Mouse (Mus musculus) intestine, postnatal 0 days (tissue): ENCODE data around the gene Ccdc171. TPM values are rescaled to one million over a fixed set of nuclear protein-coding genes. Genes with fewer than 3 reads are reported as not detected.
"Not testable (repeated sequence)": the region's sequence is repeated elsewhere in the genome, so short reads cannot be mapped to it uniquely, and the experiment has no call there.

Experiments
- ATAC-seq: fragments of 200-750 bp; cut with Nextera tagmentation; 2 replicates; pipeline ENCODE4 v1.8.0; 2017; ENCODE audit warnings: mild to moderate bottlenecking, moderate TSS enrichment, moderate library complexity
- H3K27ac ChIP-seq: fragments of 300-500 bp; sonication (generic); 2 replicates; pipeline ENCODE4 v1.5.1; 2014; ENCODE audit warnings: mild to moderate bottlenecking, low read depth, low read length, moderate library complexity
- H3K27me3 ChIP-seq: fragments of 300-500 bp; sonication (generic); replicated peaks from 2 replicates; pipeline ENCODE4 v1.6.1; 2014; ENCODE audit warnings: low read length, mixed read lengths; ENCODE audit not compliant: control insufficient read depth, insufficient read depth
- H3K36me3 ChIP-seq: fragments of 300-500 bp; sonication (generic); 2 replicates; pipeline ENCODE4 v1.6.1; 2014; ENCODE audit warnings: mild to moderate bottlenecking, moderate library complexity; ENCODE audit not compliant: control insufficient read depth, insufficient read depth
- H3K4me1 ChIP-seq: fragments of 300-500 bp; sonication (generic); replicated peaks from 2 replicates; pipeline ENCODE4 v1.6.1; 2014; ENCODE audit warnings: antibody characterized with exemption, low read length, mixed read lengths; ENCODE audit not compliant: control insufficient read depth, insufficient read depth
- H3K4me2 ChIP-seq: fragments of 300-500 bp; sonication (generic); replicated peaks from 2 replicates; pipeline ENCODE4 v1.6.1; 2014; ENCODE audit warnings: low read depth, mild to moderate bottlenecking, moderate library complexity
- H3K4me3 ChIP-seq: fragments of 300-500 bp; sonication (generic); 2 replicates; pipeline ENCODE4 v1.5.1; 2014; ENCODE audit warnings: low read depth, low read length
- H3K9ac ChIP-seq: fragments of 300-500 bp; sonication (generic); 2 replicates; pipeline ENCODE4 v1.6.1; 2014; ENCODE audit warnings: mild to moderate bottlenecking, low read depth, low read length
- H3K9me3 ChIP-seq: fragments of 300-500 bp; sonication (generic); 2 replicates; pipeline ENCODE4 v1.6.1; 2016; ENCODE audit warnings: mixed run types; ENCODE audit not compliant: control insufficient read depth
- CTCF ChIP-seq: sonication (generic); IDR thresholded peaks from 2 replicates; pipeline ENCODE4 v1.5.1; 2016; ENCODE audit warnings: low read depth, mild to moderate bottlenecking, control low read depth, antibody characterized with exemption, moderate library complexity
- WGBS: fragments of 180-500 bp; shearing (Covaris S2); extraction: QIAGEN DNeasy Blood & Tissue Kit; methylation state at CpG from one replicate; pipeline ENCODE4 v1.1.7; 2014; 5-methylcytosine and 5-hydroxymethylcytosine counted together
- polyA plus RNA-seq: library from polyadenylated mRNA; unstranded; fragments of >200 nt; fragmentation: Nextera tagmentation; extraction: Ambion mirVana; gene quantifications from 2 replicates; pipeline ENCODE4 v1.2.1, GENCODE M21; 2015

The Ccdc171 gene
- polyA plus RNA-seq, 1 experiment from 2014 or later = 0.69 TPM

GRCm38 (mm10) chr4:83661519-83662271, 136.3 kb downstream of the Ccdc171 start:
- ATAC-seq = no peak
- TF ChIP-seq CTCF = no peak
- no peak overlapping the region for H3K4me2 ChIP-seq
- H3K4me1 ChIP-seq = no peaks in the 10 kb centered on the region
- H3K27ac ChIP-seq = no peak overlapping the region
- WGBS = 93% methylated on average over 1 of the region's 1 CpGs
- no peaks in the 10 kb centered on the region; the same call in 1 of the 2 replicates for H3K36me3 ChIP-seq
- H3K9ac ChIP-seq = no peak overlapping the region
- no peaks in the 10 kb centered on the region for H3K9me3 ChIP-seq
- H3K4me3 ChIP-seq = no peak overlapping the region
- H3K27me3 ChIP-seq = no peaks in the 10 kb centered on the region

DNA sequence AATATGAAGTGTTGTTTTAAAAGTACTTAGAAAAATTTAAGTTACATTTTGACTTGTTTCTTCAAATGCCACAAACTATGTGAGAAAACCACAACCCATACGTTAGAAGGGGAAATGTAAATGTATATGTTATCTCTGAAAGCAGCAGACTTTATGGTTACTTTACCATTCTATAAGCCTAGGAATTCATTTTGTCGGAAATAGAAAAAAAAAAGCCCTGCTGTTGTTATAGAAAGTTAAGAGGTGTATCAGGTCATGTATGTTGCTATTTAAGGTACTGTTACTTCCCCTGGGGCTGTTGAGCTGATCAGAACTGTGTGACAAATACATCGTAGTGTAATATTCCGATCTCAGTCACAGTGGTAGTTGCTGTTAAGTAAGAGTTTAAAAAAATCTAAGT, 137.0 kb downstream of the Ccdc171 start:
- 73% methylated on average over 4 of the region's 4 CpGs for WGBS
- Histone ChIP-seq H3K36me3 (no peaks in the 10 kb centered on the region; the same call in 1 of the 2 replicates), H3K9ac (no peak overlapping the region), H3K4me1 (no peaks in the 10 kb centered on the region), H3K27me3 (no peaks in the 10 kb centered on the region), H3K27ac (no peak overlapping the region), H3K9me3 (no peaks in the 10 kb centered on the region), H3K4me3 (no peak overlapping the region), H3K4me2 (no peak overlapping the region)
- no peak for ATAC-seq
- TF ChIP-seq CTCF = no peak

- H3K27ac ChIP-seq = no peak overlapping the region
- no peaks in the 10 kb centered on the region for H3K9me3 ChIP-seq
- no peaks in the 10 kb centered on the region; the same call in 1 of the 2 replicates for H3K36me3 ChIP-seq
- H3K4me1 ChIP-seq = no peaks in the 10 kb centered on the region
- H3K27me3 ChIP-seq = no peaks in the 10 kb centered on the region
- 70% methylated on average over 2 of the region's 2 CpGs for WGBS
- H3K4me2 ChIP-seq = no peak overlapping the region
- TF ChIP-seq CTCF = no peak
- ATAC-seq = no peak
- H3K9ac ChIP-seq = no peak overlapping the region
- H3K4me3 ChIP-seq = no peak overlapping the region
These were observed 144.2 kb downstream of the Ccdc171 start for GRCm38 (mm10) chr4:83669552-83669951.

- H3K4me1 ChIP-seq, H3K4me3 ChIP-seq, H3K27ac ChIP-seq, H3K27me3 ChIP-seq, H3K36me3 ChIP-seq, H3K4me2 ChIP-seq, H3K9me3 ChIP-seq, H3K9ac ChIP-seq, ATAC-seq: not testable (repeated sequence)
- 94% methylated on average over 4 of the region's 4 CpGs for WGBS
These were observed 150.0 kb downstream of the Ccdc171 start for GRCm38 (mm10) chr4:83675308-83675707.

- H3K4me1 ChIP-seq = no peaks in the 10 kb centered on the region
- H3K4me2 ChIP-seq = no peak overlapping the region
- no peak for TF ChIP-seq CTCF
- 89% methylated on average over 4 of the region's 4 CpGs for WGBS
- no peak overlapping the region for H3K9ac ChIP-seq
- H3K36me3 ChIP-seq = no peaks in the 10 kb centered on the region
- no peaks in the 10 kb centered on the region for H3K9me3 ChIP-seq
- H3K27ac ChIP-seq = no peak overlapping the region
- ATAC-seq = no peak
- no peaks in the 10 kb centered on the region for H3K27me3 ChIP-seq
- H3K4me3 ChIP-seq = no peak overlapping the region
These were observed 151.1 kb downstream of the Ccdc171 start for GRCm38 (mm10) chr4:83676444-83676843.

GRCm38 (mm10) chr4:83681081-83681480, 155.7 kb downstream of the Ccdc171 start:
- H3K9me3 ChIP-seq = no peaks in the 10 kb centered on the region
- no peak overlapping the region for H3K4me2 ChIP-seq
- H3K27ac ChIP-seq = no peak overlapping the region
- H3K36me3 ChIP-seq = no peaks in the 10 kb centered on the region
- H3K9ac ChIP-seq = no peak overlapping the region
- no peak for TF ChIP-seq CTCF
- no peaks in the 10 kb centered on the region for H3K4me1 ChIP-seq
- WGBS = 89% methylated on average over 14 of the region's 14 CpGs
- no peak overlapping the region for H3K4me3 ChIP-seq
- ATAC-seq = no peak
- no peaks in the 10 kb centered on the region for H3K27me3 ChIP-seq
